Comparison of ENCODE assay signal across 8 mouse cellular contexts in the genomic region with DNA sequence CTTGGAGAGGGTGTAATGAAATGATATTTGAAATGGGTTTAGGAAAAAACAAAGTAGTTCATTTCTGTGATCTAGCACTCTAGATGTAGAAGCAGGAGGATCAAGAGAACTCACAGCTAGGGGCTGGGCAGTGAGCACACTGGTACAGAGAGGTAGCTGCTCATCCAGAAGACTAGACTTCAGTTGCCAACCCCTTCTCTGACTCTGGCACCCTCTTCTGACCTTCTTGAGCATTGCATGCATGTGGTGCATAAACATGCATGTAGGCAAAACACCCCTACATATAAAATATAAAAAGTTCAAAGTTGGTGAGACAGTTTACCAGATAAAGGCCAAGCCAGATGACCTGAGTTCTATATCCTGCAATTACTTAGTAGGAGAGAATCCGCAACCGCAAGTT. TPM values are rescaled to one million over a fixed set of nuclear protein-coding genes. Genes with fewer than 3 reads are reported as not detected.
A peak's percentile ranks its signal among the peaks of the same experiment; 100 is the strongest.
DNase-seq lines count a peak whose midpoint lies in the region; TF ChIP-seq lines count a peak whose summit lies in the region.

No protein-coding gene starts in this region.

- DNase-seq in layer of hippocampus, adult 2 months (ENCODE audit: low spot score in 2 of 2), result no peak
- DNase-seq in layer of hippocampus, adult 18-20 months (ENCODE audit: low spot score in 2 of 2), result no peak
- DNase-seq in ES-CJ7 (ENCODE audit: low read depth, low spot score), result peak; percentile 42
- peak; percentile 50 for DNase-seq in c-Kit-positive CD71-positive TER-119-positive erythroid progenitor cells, embryonic 14.5 days (ENCODE audit: low spot score)
- DNase-seq in retina, embryonic 14.5 days (ENCODE audit: low spot score), result peak; percentile 22
- no peak for DNase-seq in layer of hippocampus, adult 11-12 months (ENCODE audit: low spot score)
- no peak for DNase-seq in left cerebral cortex, postnatal 10 days (ENCODE audit: extremely low spot score in 1 of 2, low spot score in 2 of 2)
- no peak for DNase-seq in adrenal gland, postnatal 36 days

- no peak overlapping the region for H3K4me3 ChIP-seq in layer of hippocampus, adult 2 months

- intact Hi-C loops in left cerebral cortex, postnatal 10 days (cut with DNase I), result no loop called here

- H3K27ac ChIP-seq in layer of hippocampus, adult 2 months, result no peak overlapping the region

- peak; percentile 57 for TF ChIP-seq CTCF in layer of hippocampus, adult 2 months (conservative IDR thresholded peaks at IDR 0.05)

RNA-seq across cellular contexts. Expression of a gene that starts 33.7 kb away (rescaled TPM):
- 10 to 100 TPM; 37.4 to 42.8 TPM for total RNA-seq in layer of hippocampus, adult 2 months (2021)
- 10 to 100 TPM; 41.0 to 43.1 TPM for total RNA-seq in layer of hippocampus, adult 18-20 months (2021)
- 10 to 100 TPM; 35.1 to 36.3 TPM for total RNA-seq in left cerebral cortex, postnatal 10 days (2021)
- 10 to 100 TPM; 33.9 to 37.1 TPM for total RNA-seq in adrenal gland, postnatal 36 days (2021)

Comparison
In these comparisons a context has a peak if more than half of its experiments do, and no peak if none do; other contexts are left out.
1. DNase-seq: peak in ES-CJ7 (single experiment), c-Kit-positive CD71-positive TER-119-positive erythroid progenitor cells, embryonic 14.5 days (single experiment) and retina, embryonic 14.5 days (single experiment); none in layer of hippocampus, adult 2 months (0 of 2), layer of hippocampus, adult 18-20 months (0 of 2), layer of hippocampus, adult 11-12 months (single experiment), left cerebral cortex, postnatal 10 days (0 of 2) and adrenal gland, postnatal 36 days (0 of 2).